Mouse (Mus musculus) embryonic fibroblast, embryonic 13.5 days (primary cell): ENCODE data around the gene Arhgap23.

ENCODE experiments used
- CTCF ChIP-seq: IDR thresholded peaks from 2 replicates; pipeline ENCODE4 v1.5.1; 2011; ENCODE audit warnings: mild to moderate bottlenecking, control low read depth, low read length, moderate library complexity, borderline replicate concordance; ENCODE audit not compliant: insufficient read depth
- POLR2A ChIP-seq: IDR thresholded peaks from 2 replicates; pipeline ENCODE4 v1.6.1; 2011; ENCODE audit warnings: low read depth, mild to moderate bottlenecking, control low read depth, low read length, moderate library complexity

- TF ChIP-seq POLR2A (no peak), CTCF (peak; percentile 89)
Observed at GRCm38 (mm10) chr11:97489589-97490324, 74.4 kb downstream of the Arhgap23 start.
